In genomic region chr19:5341360-5341759, GRCm38 (mm10) we compare ENCODE assay signal across 26 mouse cellular contexts. TPM values are rescaled to one million over a fixed set of nuclear protein-coding genes. Genes with fewer than 3 reads are reported as not detected.
DNase-seq lines count a peak whose midpoint lies in the region; ATAC-seq lines count a peak whose summit lies in the region.
"Had no signal": no experiment of that assay in that cellular context is flagged by ENCODE, and none has a peak within 500 bp of the region (broad histone marks: within the 10 kb centered on the region; RNA-seq: fewer than 3 reads in every experiment).

No protein-coding gene starts in this region.

- no peaks in the 10 kb centered on the region for H3K4me1 ChIP-seq in heart, embryonic 11.5 days (ENCODE audit: control insufficient read depth, insufficient read depth, low read length)
- H3K4me1 ChIP-seq in kidney, embryonic 16.5 days (ENCODE audit: insufficient read depth, low read length): no peaks in the 10 kb centered on the region
- peaks cover 15% of the 10 kb centered on the region; the same call in 1 of the 2 replicates for H3K4me1 ChIP-seq in brown adipose tissue, adult 24 weeks (ENCODE audit: control insufficient read depth, insufficient read depth, insufficient read length, low read length)
- H3K4me1 ChIP-seq: embryonic facial prominence, embryonic 10.5 days; forebrain, embryonic 13.5 days; hindbrain, embryonic 12.5 days had no signal

- 87% methylated on average over 7 of the region's 7 CpGs for WGBS in heart, embryonic 11.5 days (ENCODE audit: insufficient replicate concordance)
- WGBS in kidney, embryonic 16.5 days: 90% methylated on average over 7 of the region's 7 CpGs

- H3K27ac ChIP-seq in heart, embryonic 11.5 days (ENCODE audit: low read depth, low read length): no peak overlapping the region
- no peak overlapping the region for H3K27ac ChIP-seq in kidney, embryonic 16.5 days (ENCODE audit: low read length)
- H3K27ac ChIP-seq in brown adipose tissue, adult 24 weeks (replicated peaks; ENCODE audit: low read depth, low read length): peak overlapping the region; percentile 65
- H3K27ac ChIP-seq: embryonic facial prominence, embryonic 10.5 days; forebrain, embryonic 13.5 days; hindbrain, embryonic 12.5 days had no signal

- no peak overlapping the region for H3K4me3 ChIP-seq in heart, embryonic 11.5 days (ENCODE audit: low read depth, low read length)
- no peak overlapping the region for H3K4me3 ChIP-seq in kidney, embryonic 16.5 days (ENCODE audit: low read length)
- no peak overlapping the region for H3K4me3 ChIP-seq in brown adipose tissue, adult 24 weeks (ENCODE audit: insufficient read depth, low read depth, low read length)
- H3K4me3 ChIP-seq: embryonic facial prominence, embryonic 10.5 days; forebrain, embryonic 13.5 days; hindbrain, embryonic 12.5 days had no signal

- no peaks in the 10 kb centered on the region for H3K9me3 ChIP-seq in heart, embryonic 11.5 days (replicated peaks; ENCODE audit: control insufficient read depth, low read length)
- no peaks in the 10 kb centered on the region for H3K9me3 ChIP-seq in kidney, embryonic 16.5 days (ENCODE audit: low read length)
- H3K9me3 ChIP-seq: embryonic facial prominence, embryonic 10.5 days; forebrain, embryonic 13.5 days; hindbrain, embryonic 12.5 days had no signal

- H3K9ac ChIP-seq in heart, embryonic 11.5 days (ENCODE audit: low read depth, low read length): no peak overlapping the region
- H3K9ac ChIP-seq in kidney, embryonic 16.5 days (replicated peaks; ENCODE audit: low read length): no peak overlapping the region
- H3K9ac ChIP-seq: forebrain, embryonic 13.5 days; forebrain, postnatal 0 days; hindbrain, embryonic 12.5 days had no signal

- H3K4me2 ChIP-seq in heart, embryonic 11.5 days: no peak overlapping the region
- H3K4me2 ChIP-seq in kidney, embryonic 16.5 days (replicated peaks; ENCODE audit: low read depth, low read length): no peak overlapping the region
- H3K4me2 ChIP-seq: forebrain, embryonic 13.5 days; hindbrain, embryonic 12.5 days had no signal

- no peaks in the 10 kb centered on the region for H3K27me3 ChIP-seq in heart, embryonic 11.5 days (ENCODE audit: control insufficient read depth, insufficient read depth, low read length)
- no peaks in the 10 kb centered on the region for H3K27me3 ChIP-seq in kidney, embryonic 16.5 days (ENCODE audit: insufficient read depth, low read length)
- H3K27me3 ChIP-seq: forebrain, embryonic 13.5 days; Patski had no signal

- no peak for ATAC-seq in heart, embryonic 11.5 days (replicated peaks; ENCODE audit: insufficient number of reproducible peaks, low FRiP score, low TSS enrichment)
- ATAC-seq in kidney, embryonic 16.5 days (ENCODE audit: low FRiP score, low TSS enrichment): no peak
- ATAC-seq: activated CD4-positive, CD25-positive, alpha-beta regulatory T cell, adult 4 months; forebrain, embryonic 13.5 days; forebrain, postnatal 0 days; hindbrain, embryonic 16.5 days; inflammation-experienced regulatory T-cells, adult 6 months; intestine, postnatal 0 days; Patski had no signal

- H3K36me3 ChIP-seq in heart, embryonic 11.5 days (ENCODE audit: control insufficient read depth, insufficient read depth, low read length): no peaks in the 10 kb centered on the region
- H3K36me3 ChIP-seq in kidney, embryonic 16.5 days (ENCODE audit: insufficient read depth, low read length): no peaks in the 10 kb centered on the region
- H3K36me3 ChIP-seq: embryonic facial prominence, embryonic 10.5 days; hindbrain, embryonic 12.5 days had no signal

- DNase-seq in heart, adult 18-20 months: peak; percentile 53 to 82
- DNase-seq in kidney, postnatal 25 days: peak; percentile 5 to 45
- peak; percentile 25 to 43 for DNase-seq in heart, postnatal 10 days
- no peak for DNase-seq in thymus, postnatal 0 days (ENCODE audit: low spot score)
- DNase-seq: adrenal gland, postnatal 25 days; cerebellum, adult 2 months; cerebellum, postnatal 10 days; forebrain, postnatal 0 days; gastrocnemius, postnatal 10 days had no signal

- intact Hi-C loops in heart, postnatal 10 days (cut with DNase I): no loop called here

RNA-seq across cellular contexts. Expression of gene Catsper1, which starts 5.8 kb away (rescaled TPM):
- total RNA-seq in heart, adult 18-20 months (2021): not detected
- not detected in 2 replicates for polyA plus RNA-seq in heart, embryonic 11.5 days (2014; fragmentation: Nextera tagmentation; extraction: Ambion mirVana)
- not detected in 2 replicates for polyA plus RNA-seq in kidney, embryonic 16.5 days (2015; fragmentation: Nextera tagmentation; extraction: Ambion mirVana)
- not detected in 2 replicates for polyA plus RNA-seq in brown adipose tissue, adult 24 weeks (2012; ENCODE audit: insufficient read depth, insufficient read length, missing spikeins)
- total RNA-seq in heart, postnatal 10 days (2021): not detected
- polyA plus RNA-seq in thymus, postnatal 0 days (2015; fragmentation: Nextera tagmentation; extraction: Ambion mirVana): not detected in 2 replicates
- total RNA-seq: adrenal gland, adult 18-20 months; adrenal gland, postnatal 25 days; CH12.LX; forebrain, postnatal 0 days; gastrocnemius, postnatal 10 days; gastrocnemius, postnatal 4 days; heart, postnatal 14 days had no signal
- polyA plus RNA-seq: activated CD4-positive, CD25-positive, alpha-beta regulatory T cell, adult 4 months; cerebellum, adult 2 months; embryonic facial prominence, embryonic 10.5 days; embryonic facial prominence, embryonic 14.5 days; forebrain, embryonic 13.5 days; forebrain, postnatal 0 days; heart, embryonic 14.5 days; hindbrain, embryonic 12.5 days; hindbrain, embryonic 16.5 days; inflammation-experienced regulatory T-cells, adult 6 months; intestine, postnatal 0 days; Patski had no signal

RNA-seq across cellular contexts. Expression of gene Cst6, which starts 8.0 kb away (rescaled TPM):
- 10 to 100 TPM; 17.3 to 21.4 TPM for total RNA-seq in heart, adult 18-20 months (2021)
- 0.60 and 0.84 TPM in 2 replicates for polyA plus RNA-seq in heart, embryonic 11.5 days (2014; fragmentation: Nextera tagmentation; extraction: Ambion mirVana)
- 0.58 TPM in 1 of 2 replicates, not detected in the other for polyA plus RNA-seq in kidney, embryonic 16.5 days (2015; fragmentation: Nextera tagmentation; extraction: Ambion mirVana)
- polyA plus RNA-seq in brown adipose tissue, adult 24 weeks (2012; ENCODE audit: insufficient read depth, insufficient read length, missing spikeins): 4.3 and 5.6 TPM in 2 replicates
- total RNA-seq in heart, postnatal 10 days (2021): 1 to 10 TPM; 2.6 to 3.1 TPM
- 29.1 and 30.5 TPM in 2 replicates for polyA plus RNA-seq in thymus, postnatal 0 days (2015; fragmentation: Nextera tagmentation; extraction: Ambion mirVana)

RNA-seq across cellular contexts. Expression of gene Eif1ad, which starts 25.2 kb away (rescaled TPM):
- 10 to 100 TPM; 18.8 to 19.7 TPM for total RNA-seq in heart, adult 18-20 months (2021)
- 45.3 and 49.4 TPM in 2 replicates for polyA plus RNA-seq in heart, embryonic 11.5 days (2014; fragmentation: Nextera tagmentation; extraction: Ambion mirVana)
- polyA plus RNA-seq in kidney, embryonic 16.5 days (2015; fragmentation: Nextera tagmentation; extraction: Ambion mirVana): 61.7 and 62.2 TPM in 2 replicates
- 26.0 and 39.5 TPM in 2 replicates for polyA plus RNA-seq in brown adipose tissue, adult 24 weeks (2012; ENCODE audit: insufficient read depth, insufficient read length, missing spikeins)
- total RNA-seq in heart, postnatal 10 days (2021): 10 to 100 TPM; 26.4 to 28.8 TPM
- polyA plus RNA-seq in thymus, postnatal 0 days (2015; fragmentation: Nextera tagmentation; extraction: Ambion mirVana): 51.1 and 59.4 TPM in 2 replicates

RNA-seq across cellular contexts. Expression of gene Banf1, which starts 25.6 kb away (rescaled TPM):
- total RNA-seq in heart, adult 18-20 months (2021): 100 to 1,000 TPM; 121 to 125 TPM
- polyA plus RNA-seq in heart, embryonic 11.5 days (2014; fragmentation: Nextera tagmentation; extraction: Ambion mirVana): 443 and 453 TPM in 2 replicates
- polyA plus RNA-seq in kidney, embryonic 16.5 days (2015; fragmentation: Nextera tagmentation; extraction: Ambion mirVana): 453 and 487 TPM in 2 replicates
- polyA plus RNA-seq in brown adipose tissue, adult 24 weeks (2012; ENCODE audit: insufficient read depth, insufficient read length, missing spikeins): 133 and 162 TPM in 2 replicates
- total RNA-seq in heart, postnatal 10 days (2021): 100 to 1,000 TPM; 173 to 178 TPM
- 590 and 607 TPM in 2 replicates for polyA plus RNA-seq in thymus, postnatal 0 days (2015; fragmentation: Nextera tagmentation; extraction: Ambion mirVana)

RNA-seq across cellular contexts. Expression of gene Gal3st3, which starts 43.2 kb away (rescaled TPM):
- 10 to 100 TPM; 21.9 to 22.4 TPM for total RNA-seq in heart, adult 18-20 months (2021)
- polyA plus RNA-seq in heart, embryonic 11.5 days (2014; fragmentation: Nextera tagmentation; extraction: Ambion mirVana): 3.8 and 4.8 TPM in 2 replicates
- 3.2 and 4.2 TPM in 2 replicates for polyA plus RNA-seq in kidney, embryonic 16.5 days (2015; fragmentation: Nextera tagmentation; extraction: Ambion mirVana)
- not detected in 2 replicates for polyA plus RNA-seq in brown adipose tissue, adult 24 weeks (2012; ENCODE audit: insufficient read depth, insufficient read length, missing spikeins)
- total RNA-seq in heart, postnatal 10 days (2021): 10 to 100 TPM in 1 of 2 experiments, 1 to 10 TPM in 1; 9.4 to 14.6 TPM
- 0.36 and 0.44 TPM in 2 replicates for polyA plus RNA-seq in thymus, postnatal 0 days (2015; fragmentation: Nextera tagmentation; extraction: Ambion mirVana)
- total RNA-seq: adrenal gland, postnatal 25 days; CH12.LX had no signal
- polyA plus RNA-seq: Patski had no signal
